Mouse (Mus musculus) liver, embryonic 14.5 days (tissue): ENCODE measurements at regions not wholly inside any gene's neighbourhood (a gene's known extent, or its start where the extent isn't known, plus 50 kb on each side); places are given as distances from the start of the nearest gene placed in this dataset.

Source experiments
- ATAC-seq: fragments of 200-750 bp; cut with Nextera tagmentation; 2 replicates; pipeline ENCODE4 v1.8.0; 2017; ENCODE audit warnings: moderate number of reproducible peaks, mild to moderate bottlenecking, moderate library complexity; ENCODE audit not compliant: insufficient read depth
- DNase-seq, 3 experiments: peaks; one replicate each; pipeline ENCODE4 v3.0.0-alpha.2; 2012 to 2013; ENCODE audit warnings: low read depth in 3 of 3, low spot score in 3 of 3
- H3K27ac ChIP-seq: fragments of 300-500 bp; sonication (generic); 2 replicates; pipeline ENCODE4 v1.5.1; 2014; ENCODE audit warnings: moderate library complexity, mild to moderate bottlenecking, control low read depth, inconsistent platforms
- H3K27me3 ChIP-seq: fragments of 300-500 bp; sonication (generic); 2 replicates; pipeline ENCODE4 v1.6.1; 2014; ENCODE audit warnings: mild to moderate bottlenecking, low read length, moderate library complexity; ENCODE audit not compliant: control insufficient read depth, insufficient read depth
- H3K36me3 ChIP-seq: fragments of 300-500 bp; sonication (generic); replicated peaks from 2 replicates; pipeline ENCODE4 v1.6.1; 2014; ENCODE audit warnings: low read depth; ENCODE audit not compliant: control insufficient read depth, insufficient read depth
- H3K4me1 ChIP-seq, 2 experiments: fragments of 200-500 bp in 1 of 2; fragments of 300-500 bp in 1 of 2; sonication (generic) in 1 of 2; replicated peaks; 2 replicates each; pipeline ENCODE4 v1.6.1; 2012 to 2014; ENCODE audit warnings: antibody characterized with exemption in 1 of 2, inconsistent platforms in 1 of 2, low read length in 1 of 2; ENCODE audit not compliant: control insufficient read depth in 2 of 2, insufficient read depth in 2 of 2
- H3K4me2 ChIP-seq: fragments of 300-500 bp; sonication (generic); 2 replicates; pipeline ENCODE4 v1.6.1; 2014; ENCODE audit warnings: low read depth, mild to moderate bottlenecking, control low read depth, moderate library complexity
- H3K4me3 ChIP-seq, 2 experiments: fragments of 200-500 bp in 1 of 2; fragments of 300-500 bp in 1 of 2; sonication (generic) in 1 of 2; 2 replicates each; pipeline ENCODE4 v1.5.1; 2012 to 2014; ENCODE audit warnings: low read depth in 2 of 2, low read length in 2 of 2, mild to moderate bottlenecking in 2 of 2, control low read depth in 1 of 2, inconsistent platforms in 1 of 2, moderate library complexity in 1 of 2; ENCODE audit not compliant: insufficient read depth in 1 of 2
- H3K9ac ChIP-seq: fragments of 300-500 bp; sonication (generic); replicated peaks from 2 replicates; pipeline ENCODE4 v1.6.1; 2014; ENCODE audit warnings: mild to moderate bottlenecking, control low read depth, moderate library complexity
- H3K9me3 ChIP-seq: fragments of 300-500 bp; sonication (generic); 2 replicates; pipeline ENCODE4 v1.6.1; 2016; ENCODE audit warnings: low read length, mixed read lengths; ENCODE audit not compliant: control insufficient read depth
- CTCF ChIP-seq: IDR thresholded peaks from 2 replicates; pipeline ENCODE4 v1.5.1; 2016; ENCODE audit warnings: antibody characterized with exemption, low read depth, control low read depth
- EP300 ChIP-seq: IDR thresholded peaks from 2 replicates; pipeline ENCODE4 v1.6.1; 2016; ENCODE audit warnings: antibody characterized with exemption, low read depth
- WGBS: fragments of 180-500 bp; shearing (Covaris S2); extraction: QIAGEN DNeasy Blood & Tissue Kit; methylation state at CpG from one replicate; pipeline ENCODE4 v1.1.7; 2014; ENCODE audit not compliant: insufficient replicate concordance; 5-methylcytosine and 5-hydroxymethylcytosine counted together

DNA sequence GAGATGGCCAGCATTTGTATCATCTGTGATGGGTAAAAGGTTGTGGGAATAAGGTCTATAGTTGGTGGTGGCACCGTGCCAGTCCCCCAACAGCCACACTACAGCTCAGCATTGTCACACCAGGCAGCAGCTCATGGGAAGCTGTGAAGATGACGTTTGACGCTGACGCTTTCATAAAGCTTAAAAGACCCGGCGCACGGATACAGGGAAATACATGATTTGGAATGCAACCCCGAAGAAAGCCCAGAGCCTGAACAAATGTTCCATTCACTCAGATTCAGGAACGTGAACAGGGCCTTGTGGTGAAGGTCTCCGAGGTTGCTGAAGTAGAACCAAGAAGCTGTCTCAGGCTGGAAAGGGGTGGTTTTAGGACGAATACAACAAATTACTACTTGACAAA, 82.4 kb upstream of the Exoc4 start:
- 81% methylated on average over 11 of the region's 11 CpGs for whole genome bisulfite sequencing
- Histone ChIP-seq H3K4me3 (no peak overlapping the region), H3K4me2 (no peak overlapping the region), H3K9ac (no peak overlapping the region), H3K27me3 (no peaks in the 10 kb centered on the region), H3K9me3 (no peaks in the 10 kb centered on the region), H3K36me3 (no peaks in the 10 kb centered on the region), H3K27ac (no peak overlapping the region), H3K4me1 (no peaks in the 10 kb centered on the region)
- ATAC-seq (no peak), DNase-seq (no peak)
- TF ChIP-seq CTCF (no peak), EP300 (no peak)

DNA sequence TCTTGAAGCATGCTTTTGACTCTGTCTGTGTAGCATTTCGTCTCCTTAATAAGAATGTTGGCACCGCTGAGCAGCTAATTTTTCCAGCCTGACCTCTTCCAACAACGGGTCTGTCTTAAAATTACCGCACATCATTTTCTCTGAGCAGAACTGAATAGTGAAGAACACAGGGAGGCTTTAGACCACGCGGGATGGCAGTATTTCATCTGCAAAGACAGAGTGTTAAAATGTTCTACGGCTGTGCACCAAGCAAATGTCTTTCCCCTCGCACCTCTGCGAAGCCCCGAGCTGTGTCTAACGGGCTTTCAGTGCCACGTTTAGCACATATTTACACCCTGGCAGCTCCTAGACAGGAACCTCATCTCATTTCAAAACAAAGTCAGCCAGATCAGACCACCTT, 75.3 kb upstream of the Exoc4 start:
- H3K9me3 ChIP-seq, result no peaks in the 10 kb centered on the region
- H3K27me3 ChIP-seq, result no peaks in the 10 kb centered on the region
- no peaks in the 10 kb centered on the region for H3K36me3 ChIP-seq
- H3K9ac ChIP-seq, result no peak overlapping the region
- H3K4me3 ChIP-seq, result no peak overlapping the region
- 69% methylated on average over 12 of the region's 12 CpGs for WGBS
- no peak overlapping the region for H3K27ac ChIP-seq
- H3K4me1 ChIP-seq, result no peaks in the 10 kb centered on the region
- ATAC-seq (no peak), DNase-seq (no peak)
- TF ChIP-seq CTCF (no peak), EP300 (no peak)
- no peak overlapping the region for H3K4me2 ChIP-seq

DNA sequence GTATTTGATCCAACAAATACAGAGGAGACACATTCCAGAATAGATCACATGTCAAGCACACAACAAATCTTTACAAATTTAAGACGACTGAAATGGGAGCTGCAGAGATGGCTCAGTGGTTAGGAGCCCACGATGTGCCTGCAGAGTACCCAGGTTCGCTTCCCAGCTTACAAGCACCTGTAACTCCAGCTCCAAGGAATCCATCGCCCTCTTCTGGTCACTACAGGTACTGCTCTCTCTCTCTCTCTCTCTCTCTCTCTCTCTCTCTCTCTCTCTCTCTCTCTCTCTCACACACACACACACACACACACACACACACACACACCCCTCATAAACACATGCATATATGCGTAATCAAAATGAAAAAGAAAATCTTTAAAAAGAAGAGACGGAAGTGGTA, 74.3 kb upstream of the Exoc4 start:
- no peaks in the 10 kb centered on the region for H3K27me3 ChIP-seq
- no peaks in the 10 kb centered on the region for H3K36me3 ChIP-seq
- ATAC-seq (no peak), DNase-seq (no peak)
- no peak overlapping the region for H3K9ac ChIP-seq
- no peaks in the 10 kb centered on the region for H3K4me1 ChIP-seq
- H3K27ac ChIP-seq, result no peak overlapping the region
- no peaks in the 10 kb centered on the region for H3K9me3 ChIP-seq
- no peak overlapping the region for H3K4me3 ChIP-seq
- H3K4me2 ChIP-seq, result no peak overlapping the region
- 43% methylated on average over 6 of the region's 6 CpGs for WGBS
- no peak for TF ChIP-seq EP300
- TF ChIP-seq CTCF, result peak; percentile 68

DNA sequence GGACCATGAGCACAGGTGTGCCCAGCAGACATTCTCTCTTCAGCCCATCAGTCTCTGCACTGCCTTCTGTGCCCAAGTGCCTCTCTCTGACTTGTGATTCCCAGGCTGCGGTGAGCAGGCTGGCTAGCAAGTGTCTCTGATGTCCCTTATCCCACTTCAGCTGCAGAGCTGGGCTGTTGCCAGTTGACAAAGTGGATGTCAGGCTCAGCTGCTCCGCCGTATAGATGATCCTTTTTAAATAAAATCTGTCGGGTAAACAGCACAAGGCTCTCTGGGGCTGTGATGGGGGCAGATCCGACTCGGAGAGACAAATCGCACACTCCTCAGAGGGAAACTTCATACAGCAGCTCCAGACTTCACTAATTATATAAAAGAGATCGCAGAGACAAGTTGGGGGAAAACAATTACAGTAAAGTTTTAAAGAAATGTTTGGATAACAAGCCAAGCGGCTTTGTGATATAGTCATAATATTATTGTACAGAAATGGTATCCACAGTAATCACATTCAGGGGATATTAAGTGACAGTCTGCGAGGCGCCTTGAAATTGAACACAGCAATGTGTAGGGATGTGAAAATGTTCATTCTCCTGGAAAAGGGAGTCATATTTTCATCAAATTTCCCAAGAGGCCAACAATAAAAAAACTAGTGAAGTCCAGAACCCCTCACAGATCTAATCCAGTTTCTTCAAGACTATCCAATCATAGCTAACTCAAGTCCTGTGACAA, 59.2 kb upstream of the Exoc4 start:
- no peak overlapping the region for H3K4me2 ChIP-seq
- no peaks in the 10 kb centered on the region for H3K36me3 ChIP-seq
- no peaks in the 10 kb centered on the region for H3K9me3 ChIP-seq
- H3K4me3 ChIP-seq, result no peak overlapping the region
- no peaks in the 10 kb centered on the region for H3K27me3 ChIP-seq
- no peak for DNase-seq
- WGBS, result 66% methylated on average over 11 of the region's 11 CpGs
- H3K27ac ChIP-seq, result no peak overlapping the region
- no peak for TF ChIP-seq CTCF
- no peak for TF ChIP-seq EP300
- H3K9ac ChIP-seq, result no peak overlapping the region
- peaks cover 0 to 3% of the 10 kb centered on the region in 2 experiments; a peak in 1 of 4 replicates for H3K4me1 ChIP-seq
- ATAC-seq, result no peak

DNA sequence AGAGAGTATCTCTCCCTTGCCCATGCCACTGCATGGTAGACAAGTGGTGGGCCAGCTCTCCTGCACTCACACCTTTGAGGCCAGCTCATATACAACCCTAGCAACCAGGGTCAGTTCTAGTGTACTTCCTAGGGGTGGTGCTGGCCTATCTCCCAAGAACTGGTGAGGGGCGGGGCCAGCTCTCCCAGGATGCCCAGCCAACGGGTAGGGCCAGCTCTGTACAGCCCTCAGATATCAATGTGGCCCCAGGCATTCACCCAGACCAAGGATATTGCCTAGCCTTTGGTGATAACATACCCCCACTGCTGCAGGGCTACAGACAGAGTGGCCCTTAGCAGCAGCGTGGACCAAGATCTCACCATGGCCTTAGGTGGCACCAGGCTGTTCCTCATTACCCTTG, 55.1 kb upstream of the Exoc4 start:
- TF ChIP-seq CTCF (peak; percentile 23; the same call in 1 of the 2 replicates), EP300 (no peak)
- Histone ChIP-seq H3K36me3 (no peaks in the 10 kb centered on the region), H3K4me2 (no peak overlapping the region), H3K9me3 (no peaks in the 10 kb centered on the region), H3K4me1 (peaks cover 0 to 3% of the 10 kb centered on the region in 2 experiments; a peak in 1 of 4 replicates), H3K9ac (no peak overlapping the region), H3K27me3 (no peaks in the 10 kb centered on the region; the same call in 1 of the 2 replicates), H3K27ac (no peak overlapping the region), H3K4me3 (no peak overlapping the region)
- ATAC-seq, result peak; percentile 88
- DNase-seq, result peak; percentile 16 to 29 (median 20)
- WGBS, result 34% methylated on average over 3 of the region's 3 CpGs
